Mouse (Mus musculus): ENCODE measurements around the gene Gm49337.

Gene Gm49337

GRCm38 (mm10) chr4:116173072-116173471, at the start of gene Gm49337, which contains the start of gene 1700042G07Rik:
Gene Gm49337 (plus strand): TSS chr4:116173384.
Gene 1700042G07Rik (plus strand): TSS chr4:116173372.
- DNase-seq (ENCODE audit: low spot score in 2 of 2), result no peak

GRCm38 (mm10) chr4:116123602-116124519, 49.3 kb upstream of the Gm49337 start, which contains the start of the genes Rad54l and Pomgnt1:
Gene Rad54l (minus strand): TSS chr4:116123690.
Gene Pomgnt1 (plus strand): TSS chr4:116123840.
- peak; percentile 76 to 81 for DNase-seq (ENCODE audit: low spot score in 2 of 2)

GRCm38 (mm10) chr4:116125803-116126386, 47.3 kb upstream of the Gm49337 start:
- DNase-seq (ENCODE audit: low spot score in 2 of 2), result no peak

- no peak for DNase-seq (ENCODE audit: low spot score in 2 of 2)
Measured at GRCm38 (mm10) chr4:116127956-116128355, 45.2 kb upstream of the Gm49337 start.

- no peak for DNase-seq (ENCODE audit: low spot score in 2 of 2)
Measured at GRCm38 (mm10) chr4:116133126-116133525, 40.1 kb upstream of the Gm49337 start.

- DNase-seq (ENCODE audit: low spot score in 2 of 2), result no peak
Measured at GRCm38 (mm10) chr4:116134990-116135389, 38.2 kb upstream of the Gm49337 start.

GRCm38 (mm10) chr4:116137421-116137996, 35.7 kb upstream of the Gm49337 start:
- peak in 1 of 2 experiments; percentile 27 for DNase-seq (ENCODE audit: low spot score in 2 of 2)

- DNase-seq (ENCODE audit: low spot score in 2 of 2), result no peak
Measured at GRCm38 (mm10) chr4:116140801-116141574, 32.2 kb upstream of the Gm49337 start.

GRCm38 (mm10) chr4:116141736-116142135, 31.4 kb upstream of the Gm49337 start:
- no peak for DNase-seq (ENCODE audit: low spot score in 2 of 2)

GRCm38 (mm10) chr4:116142269-116142668, 30.9 kb upstream of the Gm49337 start:
- DNase-seq (ENCODE audit: low spot score in 2 of 2), result no peak

GRCm38 (mm10) chr4:116143317-116143811, 29.8 kb upstream of the Gm49337 start:
- peak; percentile 17 to 24 for DNase-seq (ENCODE audit: low spot score in 2 of 2)

- DNase-seq (ENCODE audit: low spot score in 2 of 2), result peak; percentile 65 to 71
Measured at GRCm38 (mm10) chr4:116143891-116144717, 29.1 kb upstream of the Gm49337 start.

- no peak for DNase-seq (ENCODE audit: low spot score in 2 of 2)
Measured at GRCm38 (mm10) chr4:116149812-116150155, 23.4 kb upstream of the Gm49337 start.

- DNase-seq (ENCODE audit: low spot score in 2 of 2), result peak; percentile 54 to 62
Measured at GRCm38 (mm10) chr4:116150156-116150861, 22.9 kb upstream of the Gm49337 start.

GRCm38 (mm10) chr4:116150862-116151221, 22.3 kb upstream of the Gm49337 start:
- no peak for DNase-seq (ENCODE audit: low spot score in 2 of 2)

GRCm38 (mm10) chr4:116151238-116151637, 21.9 kb upstream of the Gm49337 start, which contains the start of gene Lurap1:
Gene Lurap1 (minus strand): TSS chr4:116151338.
- DNase-seq (ENCODE audit: low spot score in 2 of 2), result no peak

GRCm38 (mm10) chr4:116152702-116153101, 20.5 kb upstream of the Gm49337 start:
- DNase-seq (ENCODE audit: low spot score in 2 of 2), result no peak

GRCm38 (mm10) chr4:116157882-116158281, 15.3 kb upstream of the Gm49337 start:
- DNase-seq (ENCODE audit: low spot score in 2 of 2), result no peak

- no peak for DNase-seq (ENCODE audit: low spot score in 2 of 2)
Measured at GRCm38 (mm10) chr4:116159912-116160311, 13.3 kb upstream of the Gm49337 start.

- no peak for DNase-seq (ENCODE audit: low spot score in 2 of 2)
Measured at GRCm38 (mm10) chr4:116160769-116161168, 12.4 kb upstream of the Gm49337 start.
